Mouse (Mus musculus): ENCODE measurements around the gene Nek6.

The Nek6 gene

GRCm38 (mm10) chr2:38628801-38629200 is 117.4 kb downstream of the Nek6 start:
- DNase-seq = no peak

GRCm38 (mm10) chr2:38629451-38629850 is 118.0 kb downstream of the Nek6 start:
- no peak for DNase-seq

- DNase-seq = no peak
These were observed 119.1 kb downstream of the Nek6 start for GRCm38 (mm10) chr2:38630574-38630973.

- DNase-seq = no peak
These were observed 126.3 kb downstream of the Nek6 start for GRCm38 (mm10) chr2:38637716-38638267.

GRCm38 (mm10) chr2:38641761-38642160 is 130.3 kb downstream of the Nek6 start:
- DNase-seq = no peak

GRCm38 (mm10) chr2:38643625-38644427 is 132.4 kb downstream of the Nek6 start, which contains the start of gene Psmb7:
Gene Psmb7 (minus strand): TSS chr2:38644087.
- peak; percentile 87 for DNase-seq
